Mouse (Mus musculus): Measurements from ENCODE around the gene Chst15.

Gene Chst15

GRCm38 (mm10) chr7:132270364-132270763 is 46.7 kb downstream of the Chst15 start:
- Histone ChIP-seq H3K36me3 (ENCODE audit: control insufficient read depth, insufficient read depth, low read length, poor library complexity, severe bottlenecking) (peaks cover 16% of the 10 kb centered on the region), H3K27me3 (ENCODE audit: control insufficient read depth, insufficient read depth, low read length, poor library complexity, severe bottlenecking) (no peaks in the 10 kb centered on the region)
- no peak for DNase-seq (ENCODE audit: low read depth, low spot score)

GRCm38 (mm10) chr7:132269661-132270060 is 47.4 kb downstream of the Chst15 start:
- Histone ChIP-seq H3K36me3 (ENCODE audit: control insufficient read depth, insufficient read depth, low read length, poor library complexity, severe bottlenecking) (peaks cover 13% of the 10 kb centered on the region), H3K27me3 (ENCODE audit: control insufficient read depth, insufficient read depth, low read length, poor library complexity, severe bottlenecking) (no peaks in the 10 kb centered on the region)
- DNase-seq (ENCODE audit: low read depth, low spot score) = no peak

GRCm38 (mm10) chr7:132267721-132268498 is 49.1 kb downstream of the Chst15 start:
- no peak for DNase-seq (ENCODE audit: low read depth, low spot score)
- Histone ChIP-seq H3K27me3 (ENCODE audit: control insufficient read depth, insufficient read depth, low read length, poor library complexity, severe bottlenecking) (no peaks in the 10 kb centered on the region), H3K36me3 (ENCODE audit: control insufficient read depth, insufficient read depth, low read length, poor library complexity, severe bottlenecking) (peaks cover 21% of the 10 kb centered on the region)

- no peak for DNase-seq (ENCODE audit: low read depth, low spot score)
- Histone ChIP-seq H3K36me3 (ENCODE audit: control insufficient read depth, insufficient read depth, low read length, poor library complexity, severe bottlenecking) (peaks cover 24% of the 10 kb centered on the region), H3K27me3 (ENCODE audit: control insufficient read depth, insufficient read depth, low read length, poor library complexity, severe bottlenecking) (no peaks in the 10 kb centered on the region)
Observed at GRCm38 (mm10) chr7:132264763-132265162, 52.3 kb downstream of the Chst15 start.

- no peak for DNase-seq (ENCODE audit: low read depth, low spot score)
- Histone ChIP-seq H3K27me3 (ENCODE audit: control insufficient read depth, insufficient read depth, low read length, poor library complexity, severe bottlenecking) (no peaks in the 10 kb centered on the region), H3K36me3 (ENCODE audit: control insufficient read depth, insufficient read depth, low read length, poor library complexity, severe bottlenecking) (peaks cover 23% of the 10 kb centered on the region)
Observed at GRCm38 (mm10) chr7:132263186-132263585, 53.8 kb downstream of the Chst15 start.

GRCm38 (mm10) chr7:132262696-132263095 is 54.3 kb downstream of the Chst15 start:
- H3K27me3 ChIP-seq (ENCODE audit: control insufficient read depth, insufficient read depth, low read length, poor library complexity, severe bottlenecking) = no peaks in the 10 kb centered on the region
- peaks cover 21% of the 10 kb centered on the region for H3K36me3 ChIP-seq (ENCODE audit: control insufficient read depth, insufficient read depth, low read length, poor library complexity, severe bottlenecking)
- DNase-seq (ENCODE audit: low read depth, low spot score) = no peak

- Histone ChIP-seq H3K27me3 (ENCODE audit: control insufficient read depth, insufficient read depth, low read length, poor library complexity, severe bottlenecking) (no peaks in the 10 kb centered on the region), H3K36me3 (ENCODE audit: control insufficient read depth, insufficient read depth, low read length, poor library complexity, severe bottlenecking) (peaks cover 21% of the 10 kb centered on the region)
- DNase-seq (ENCODE audit: low read depth, low spot score) = no peak
Observed at GRCm38 (mm10) chr7:132261885-132262284, 55.1 kb downstream of the Chst15 start.

- DNase-seq (ENCODE audit: low read depth, low spot score) = no peak
- Histone ChIP-seq H3K36me3 (ENCODE audit: control insufficient read depth, insufficient read depth, low read length, poor library complexity, severe bottlenecking) (peaks cover 23% of the 10 kb centered on the region), H3K27me3 (ENCODE audit: control insufficient read depth, insufficient read depth, low read length, poor library complexity, severe bottlenecking) (no peaks in the 10 kb centered on the region)
Observed at GRCm38 (mm10) chr7:132260632-132261031, 56.4 kb downstream of the Chst15 start.

GRCm38 (mm10) chr7:132258817-132259216 is 58.2 kb downstream of the Chst15 start:
- no peak for DNase-seq (ENCODE audit: low read depth, low spot score)
- H3K36me3 ChIP-seq (ENCODE audit: control insufficient read depth, insufficient read depth, low read length, poor library complexity, severe bottlenecking) = peaks cover 18% of the 10 kb centered on the region

GRCm38 (mm10) chr7:132258216-132258615 is 58.8 kb downstream of the Chst15 start:
- H3K27me3 ChIP-seq (ENCODE audit: control insufficient read depth, insufficient read depth, low read length, poor library complexity, severe bottlenecking) = no peaks in the 10 kb centered on the region
- peaks cover 18% of the 10 kb centered on the region for H3K36me3 ChIP-seq (ENCODE audit: control insufficient read depth, insufficient read depth, low read length, poor library complexity, severe bottlenecking)
- DNase-seq (ENCODE audit: low read depth, low spot score) = no peak

More at GRCm38 (mm10) chr7:132258817-132259216, 58.2 kb downstream of the Chst15 start:
- no peaks in the 10 kb centered on the region for H3K27me3 ChIP-seq (ENCODE audit: control insufficient read depth, insufficient read depth, low read length, poor library complexity, severe bottlenecking)

- H3K27me3 ChIP-seq (ENCODE audit: control insufficient read depth, insufficient read depth, low read length, poor library complexity, severe bottlenecking) = no peaks in the 10 kb centered on the region
- peaks cover 9% of the 10 kb centered on the region for H3K36me3 ChIP-seq (ENCODE audit: control insufficient read depth, insufficient read depth, low read length, poor library complexity, severe bottlenecking)
- DNase-seq (ENCODE audit: low read depth, low spot score) = no peak
Observed at GRCm38 (mm10) chr7:132253513-132253912, 63.5 kb downstream of the Chst15 start.

GRCm38 (mm10) chr7:132253078-132253477 is 64.0 kb downstream of the Chst15 start:
- H3K27me3 ChIP-seq (ENCODE audit: control insufficient read depth, insufficient read depth, low read length, poor library complexity, severe bottlenecking) = no peaks in the 10 kb centered on the region
- no peak for DNase-seq (ENCODE audit: low read depth, low spot score)
- peaks cover 9% of the 10 kb centered on the region for H3K36me3 ChIP-seq (ENCODE audit: control insufficient read depth, insufficient read depth, low read length, poor library complexity, severe bottlenecking)

GRCm38 (mm10) chr7:132249563-132250119 is 67.4 kb downstream of the Chst15 start:
- Histone ChIP-seq H3K36me3 (ENCODE audit: control insufficient read depth, insufficient read depth, low read length, poor library complexity, severe bottlenecking) (peaks cover 18% of the 10 kb centered on the region), H3K27me3 (ENCODE audit: control insufficient read depth, insufficient read depth, low read length, poor library complexity, severe bottlenecking) (no peaks in the 10 kb centered on the region)
- no peak for DNase-seq (ENCODE audit: low read depth, low spot score)

GRCm38 (mm10) chr7:132247567-132247966 is 69.5 kb downstream of the Chst15 start:
- no peak for DNase-seq (ENCODE audit: low read depth, low spot score)

GRCm38 (mm10) chr7:132247091-132247490 is 69.9 kb downstream of the Chst15 start:
- H3K27me3 ChIP-seq (ENCODE audit: control insufficient read depth, insufficient read depth, low read length, poor library complexity, severe bottlenecking) = no peaks in the 10 kb centered on the region
- no peak for DNase-seq (ENCODE audit: low read depth, low spot score)
- H3K36me3 ChIP-seq (ENCODE audit: control insufficient read depth, insufficient read depth, low read length, poor library complexity, severe bottlenecking) = peaks cover 20% of the 10 kb centered on the region

More at GRCm38 (mm10) chr7:132247567-132247966, 69.5 kb downstream of the Chst15 start:
- H3K27me3 ChIP-seq (ENCODE audit: control insufficient read depth, insufficient read depth, low read length, poor library complexity, severe bottlenecking) = no peaks in the 10 kb centered on the region
- H3K36me3 ChIP-seq (ENCODE audit: control insufficient read depth, insufficient read depth, low read length, poor library complexity, severe bottlenecking) = peaks cover 20% of the 10 kb centered on the region

Measured in splenic B cell, adult 2 months (primary cell).